Mouse (Mus musculus) granulocyte monocyte progenitor cell, adult 5-6 weeks (primary cell): ENCODE results near the gene Klhl35. TPM values are rescaled to one million over a fixed set of nuclear protein-coding genes. Genes with fewer than 3 reads are reported as not detected.

Source experiments
- ATAC-seq: replicated peaks from 2 replicates; pipeline ENCODE4 v1.8.0; 2016; ENCODE audit warnings: mild to moderate bottlenecking, moderate TSS enrichment, inconsistent platforms; ENCODE audit not compliant: poor library complexity, severe bottlenecking
- total RNA-seq, 2 experiments: library from RNA; stranded (forward) in 1 of 2; stranded (reverse) in 1 of 2; fragments of 200-712, 200-1000 nt in 1 of 2; fragments of >200 nt in 1 of 2; fragmentation: Nextera tagmentation in 1 of 2; gene quantifications; 2 replicates each; pipeline ENCODE4 v1.2.3; 2014 to 2017

Gene Klhl35
- total RNA-seq (2014; fragmentation: Nextera tagmentation) (not detected in 2 replicates), total RNA-seq (2017) (0.22 and 0.57 TPM in 2 replicates)

DNA sequence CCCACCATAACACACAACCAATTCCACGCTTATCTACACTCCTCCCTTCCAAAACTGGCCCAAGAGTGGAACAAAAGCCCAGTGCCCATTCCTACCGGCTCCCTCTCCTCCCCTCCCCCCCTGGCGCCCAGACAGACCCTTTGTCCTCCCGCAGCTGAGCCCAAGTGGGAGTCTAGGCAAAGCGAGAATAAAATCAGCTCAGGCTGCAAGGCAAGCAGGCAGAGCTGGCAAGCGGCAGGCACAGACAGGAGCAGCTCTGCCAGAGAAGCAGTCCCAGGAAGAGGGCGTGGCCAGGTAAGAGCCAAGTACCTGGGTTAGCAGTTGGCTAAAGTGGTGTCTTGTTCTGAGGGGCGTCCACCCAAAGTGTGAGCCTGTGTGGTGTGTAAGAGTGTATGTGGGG is at the start of gene Klhl35:
Gene Klhl35, plus strand, starts transcription at position 194 of the 400 bp plus-strand sequence.
- ATAC-seq = no peak

GRCm38 (mm10) chr7:99419311-99419710 is 46.5 kb upstream of the Klhl35 start:
- no peak for ATAC-seq

DNA sequence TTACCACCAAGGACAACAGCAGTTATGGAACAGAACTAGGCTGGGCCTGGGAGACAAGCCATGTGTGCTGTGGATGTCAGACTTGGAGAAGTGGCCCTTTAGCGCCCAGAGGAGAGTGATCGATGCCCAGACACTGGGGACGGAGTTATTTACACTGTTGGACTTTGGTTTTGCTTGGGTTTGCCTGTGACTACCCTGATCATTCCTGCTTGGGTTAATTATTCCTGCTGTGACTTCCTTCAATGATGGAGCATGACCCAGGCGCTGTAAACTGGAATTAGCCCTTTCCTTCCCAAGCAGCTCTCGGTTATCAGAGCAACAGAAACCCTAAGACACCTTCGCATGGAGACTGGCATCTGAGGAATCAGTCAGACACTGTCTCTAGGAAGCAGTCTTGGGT is 44.8 kb upstream of the Klhl35 start:
- ATAC-seq = no peak

- no peak for ATAC-seq
Measured at GRCm38 (mm10) chr7:99424538-99425155, 41.2 kb upstream of the Klhl35 start.

GRCm38 (mm10) chr7:99425706-99426105 is 40.1 kb upstream of the Klhl35 start:
- no peak for ATAC-seq

- no peak for ATAC-seq
Measured at GRCm38 (mm10) chr7:99427031-99427430, 38.8 kb upstream of the Klhl35 start.

GRCm38 (mm10) chr7:99427987-99428386 is 37.8 kb upstream of the Klhl35 start:
- no peak for ATAC-seq

- ATAC-seq = peak; percentile 21
Measured at GRCm38 (mm10) chr7:99428836-99429235, 37.0 kb upstream of the Klhl35 start.

DNA sequence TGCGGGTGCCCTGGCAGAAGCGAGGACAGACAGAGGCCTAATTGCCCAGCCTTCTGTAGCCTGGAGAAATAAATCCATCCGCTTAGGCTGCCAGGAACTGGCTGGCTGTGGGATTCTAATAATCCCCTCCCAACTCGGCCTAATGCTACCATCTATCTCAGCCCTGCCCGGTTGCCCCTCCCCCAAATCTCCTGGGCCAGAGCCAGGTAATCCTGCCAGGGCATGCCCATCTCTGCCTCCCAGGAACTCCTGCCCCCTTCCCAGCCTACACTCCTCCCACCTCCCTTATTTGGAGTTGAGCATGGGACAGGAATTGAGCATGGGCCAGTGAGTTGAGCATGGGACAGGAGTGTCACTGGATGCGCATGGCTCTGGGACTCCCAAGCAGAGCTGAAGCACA is 36.0 kb upstream of the Klhl35 start:
- no peak for ATAC-seq

DNA sequence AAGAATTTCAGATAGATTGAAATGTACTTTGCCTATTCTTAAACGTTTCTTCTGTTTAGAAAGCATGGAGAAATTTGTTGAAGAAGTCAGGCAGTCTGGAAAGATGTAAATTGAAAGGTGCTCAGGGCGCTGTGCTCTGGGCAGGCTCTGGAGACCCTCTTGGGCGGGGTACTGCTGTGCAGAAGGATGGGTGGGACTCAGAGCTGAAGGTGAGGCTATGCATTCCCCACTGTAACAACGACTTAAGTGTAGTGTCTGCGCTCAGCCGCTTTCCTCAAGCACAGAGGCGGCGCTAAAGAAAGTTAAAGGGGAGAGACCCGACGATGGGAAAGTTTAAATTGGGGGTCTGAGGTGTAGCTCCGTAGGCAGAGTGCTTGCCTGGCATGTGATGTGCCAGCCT is 35.6 kb upstream of the Klhl35 start:
- ATAC-seq = no peak

DNA sequence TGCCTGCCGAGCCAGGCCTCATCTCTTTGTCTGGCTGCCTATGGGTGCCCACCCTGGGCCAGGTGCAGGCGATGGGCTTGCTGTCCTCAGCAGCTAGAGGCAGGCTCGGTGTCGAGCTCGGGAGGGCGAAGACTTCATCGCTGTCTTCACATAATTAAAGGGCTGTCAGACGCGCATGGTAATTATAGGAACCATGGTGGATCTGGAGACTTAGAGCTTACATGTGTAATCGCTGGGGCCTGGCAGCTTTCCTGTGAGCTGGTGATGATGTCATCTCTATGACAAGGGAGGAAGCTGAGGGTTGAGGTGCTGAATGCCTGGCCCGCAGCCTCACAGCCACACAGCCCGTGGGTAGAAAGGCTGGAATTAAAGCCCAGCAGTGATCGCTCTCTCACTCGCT is 33.6 kb upstream of the Klhl35 start:
- ATAC-seq = peak; percentile 53

DNA sequence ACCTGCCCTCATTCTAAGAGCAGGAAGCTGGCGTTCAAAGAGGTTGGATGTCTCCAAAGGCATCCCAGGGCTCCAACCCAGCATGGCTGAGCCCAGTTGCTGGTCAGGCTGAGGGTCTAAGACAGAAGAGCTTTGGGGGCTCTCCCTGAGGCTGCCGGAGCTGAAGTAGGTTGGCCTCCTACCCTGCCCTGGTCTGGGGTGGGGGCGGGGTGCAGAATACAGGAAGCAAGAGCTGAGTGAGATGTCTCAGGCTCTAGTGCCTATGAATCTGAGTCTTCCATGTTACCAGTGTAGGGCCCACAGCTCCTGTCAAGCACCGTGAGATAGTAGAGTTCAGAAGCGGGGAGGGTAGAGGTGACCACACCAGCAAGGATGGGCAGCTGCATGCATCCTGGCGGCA is 32.9 kb upstream of the Klhl35 start:
- peak; percentile 19; the same call in 1 of the 2 replicates for ATAC-seq

- peak; percentile 69 for ATAC-seq
Measured at GRCm38 (mm10) chr7:99434672-99435250, 31.0 kb upstream of the Klhl35 start.

DNA sequence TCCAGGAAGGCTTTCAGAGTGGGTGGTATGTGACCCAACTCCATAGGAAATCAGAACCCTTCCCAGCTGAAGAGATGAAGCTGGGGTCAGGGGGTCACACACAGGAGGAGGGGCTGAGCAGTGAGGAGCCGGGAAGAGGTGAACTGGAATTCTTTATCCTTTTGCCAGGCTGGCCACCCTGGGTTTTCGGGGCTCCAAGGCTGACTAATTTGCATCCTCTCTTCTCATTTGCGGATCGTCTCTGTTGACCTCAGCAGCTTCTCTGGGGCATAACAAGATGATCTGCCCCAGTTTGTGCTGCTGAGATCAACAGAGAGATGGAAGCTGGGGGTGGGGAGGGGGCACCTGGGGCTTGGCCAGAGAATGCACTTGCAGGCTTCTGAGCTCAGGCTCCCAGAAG is 29.3 kb upstream of the Klhl35 start:
- ATAC-seq = no peak

GRCm38 (mm10) chr7:99438881-99439280 is 26.9 kb upstream of the Klhl35 start:
- no peak for ATAC-seq

GRCm38 (mm10) chr7:99441534-99442072 is 24.2 kb upstream of the Klhl35 start:
- ATAC-seq = no peak

GRCm38 (mm10) chr7:99443164-99443563 is 22.6 kb upstream of the Klhl35 start:
- no peak for ATAC-seq

DNA sequence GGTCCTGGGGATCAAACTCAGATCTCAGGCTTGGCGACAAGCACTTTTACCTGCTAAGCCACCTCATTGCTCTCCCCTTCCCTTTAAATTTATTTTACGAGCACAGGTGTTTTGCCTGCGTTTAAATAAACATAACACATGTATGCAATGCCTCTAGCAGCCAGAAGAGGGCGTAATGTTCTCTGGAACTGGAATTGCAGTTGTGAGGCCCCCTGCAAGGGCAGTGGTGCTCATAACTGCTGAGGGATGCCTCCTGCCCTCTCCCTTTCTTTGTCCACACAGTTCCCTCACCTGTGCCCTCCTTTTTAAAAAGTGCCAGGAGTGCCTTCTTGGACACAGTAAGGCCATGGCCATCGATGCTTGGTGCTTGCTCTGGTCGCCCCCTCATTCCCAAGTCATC is 21.8 kb upstream of the Klhl35 start:
- no peak for ATAC-seq

- peak; percentile 13; the same call in 1 of the 2 replicates for ATAC-seq
Measured at GRCm38 (mm10) chr7:99445833-99446232, 20.0 kb upstream of the Klhl35 start.

DNA sequence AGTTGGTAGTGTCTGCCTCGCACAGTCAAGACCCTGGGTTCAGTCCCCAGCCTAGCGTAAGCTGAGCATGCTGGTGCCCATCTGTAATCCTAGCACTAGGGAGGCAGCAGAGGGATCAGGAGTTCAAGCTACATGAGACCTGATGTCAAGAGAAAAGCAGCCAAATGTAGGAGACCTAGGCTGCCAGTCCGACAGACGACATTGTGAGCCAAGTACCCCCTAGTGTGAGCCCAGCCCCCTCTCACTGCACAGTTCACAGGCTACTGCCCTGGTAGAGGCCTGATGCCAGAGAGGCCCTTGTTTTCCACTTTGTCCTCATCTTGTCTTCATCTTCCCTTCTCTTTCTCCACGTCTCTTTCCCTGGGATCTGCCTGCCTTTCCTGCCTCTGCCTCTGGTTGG is 18.5 kb upstream of the Klhl35 start:
- ATAC-seq = no peak

GRCm38 (mm10) chr7:99448619-99449018 is 17.2 kb upstream of the Klhl35 start:
- 0 out of 2 replicates have a peak, but pooled peaks have one; percentile 7 for ATAC-seq

- ATAC-seq = peak; percentile 50
Measured at GRCm38 (mm10) chr7:99449063-99449462, 16.7 kb upstream of the Klhl35 start.
